Comparison of ENCODE assay signal across 9 mouse cellular contexts in the genomic region with DNA sequence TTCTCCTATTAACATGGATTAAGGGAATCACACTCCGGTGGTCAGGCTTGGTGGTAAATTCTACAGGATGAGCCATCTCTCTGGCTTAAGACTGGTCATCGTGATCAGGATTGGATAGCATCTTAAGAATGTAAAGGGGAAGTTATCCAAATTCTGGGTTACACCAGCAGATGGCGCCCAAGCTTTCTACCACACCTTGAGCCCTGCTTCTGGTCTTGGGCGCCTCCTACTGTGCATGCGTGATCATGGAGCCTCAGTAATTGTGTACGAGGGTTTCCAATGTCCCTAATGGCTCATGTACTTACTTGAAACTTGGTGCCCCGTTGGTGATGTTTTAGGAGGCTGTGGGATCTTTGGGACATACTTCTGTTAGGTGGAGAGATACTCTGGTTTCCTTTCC. TPM values are rescaled to one million over a fixed set of nuclear protein-coding genes. Genes with fewer than 3 reads are reported as not detected.
DNase-seq lines count a peak whose midpoint lies in the region; ATAC-seq and TF ChIP-seq lines count a peak whose summit lies in the region.
"Had no signal": no experiment of that assay in that cellular context is flagged by ENCODE, and none has a peak within 500 bp of the region (broad histone marks: within the 10 kb centered on the region; RNA-seq: fewer than 3 reads in every experiment).

No protein-coding gene starts in this region.

- no peak overlapping the region for H3K27ac ChIP-seq in hindbrain, embryonic 16.5 days (ENCODE audit: low read depth, low read length)

- H3K4me3 ChIP-seq in hindbrain, embryonic 16.5 days (ENCODE audit: low read length): no peak overlapping the region
- H3K4me3 ChIP-seq: myocyte had no signal

- DNase-seq in Patski (ENCODE audit: low read depth, low spot score): peak; percentile 46
- peak; percentile 89 for DNase-seq in cerebellum, adult 9-10 months
- DNase-seq in frontal cortex, postnatal 10 days (ENCODE audit: low spot score in 2 of 2): peak; percentile 57 to 69
- DNase-seq in left cerebral cortex, adult 11 months (ENCODE audit: low spot score): peak; percentile 78
- DNase-seq in lung, postnatal 4 days: peak; percentile 77 to 91
- DNase-seq in right cerebral cortex, postnatal 36 days (ENCODE audit: low spot score in 2 of 2): peak; percentile 77 to 83
- peak; percentile 77 to 84 for DNase-seq in urinary bladder, postnatal 36 days (ENCODE audit: low spot score in 2 of 2)

- H3K4me2 ChIP-seq in hindbrain, embryonic 16.5 days (ENCODE audit: low read length): no peak overlapping the region

- peak; percentile 96 for ATAC-seq in Patski
- ATAC-seq in hindbrain, embryonic 16.5 days: peak; percentile 31; the same call in 1 of the 2 replicates

- 16% methylated on average over 7 of the region's 7 CpGs for WGBS in hindbrain, embryonic 16.5 days

- no peaks in the 10 kb centered on the region for H3K9me3 ChIP-seq in hindbrain, embryonic 16.5 days (ENCODE audit: control insufficient read depth, low read length)

- H3K4me1 ChIP-seq in hindbrain, embryonic 16.5 days (ENCODE audit: control insufficient read depth, insufficient read depth, low read depth, low read length): no peaks in the 10 kb centered on the region

- in situ Hi-C loops in Patski (cut with MboI; ENCODE audit: low pct_unique_long_range_greater_than_20kb): no loop called here

- POLR2A ChIA-PET in Patski (lab: Charles Lee): interaction anchor here (1.6 kb wide), 1 partner anchor 19 kb away, joined by 5 read pairs; no protein-coding TSS in a partner anchor

- CTCF ChIA-PET in Patski (lab: Charles Lee): interaction anchor here (0.8 to 4.0 kb wide), 10 partner anchors 9 to 275 kb away, joined by 3 to 40 read pairs (median 5); partner anchors contain the start of gene Mgst3

- peak; percentile 99 for TF ChIP-seq CTCF in Patski (IDR thresholded peaks at IDR 0.05)

- H3K9ac ChIP-seq in hindbrain, embryonic 16.5 days (ENCODE audit: low read depth, low read length): no peak overlapping the region

- no peaks in the 10 kb centered on the region for H3K27me3 ChIP-seq in Patski
- H3K27me3 ChIP-seq in hindbrain, embryonic 16.5 days (replicated peaks; ENCODE audit: control insufficient read depth, insufficient read depth, low read length): no peaks in the 10 kb centered on the region

- H3K36me3 ChIP-seq in hindbrain, embryonic 16.5 days (ENCODE audit: control insufficient read depth, insufficient read depth, low read length): peaks cover 21% of the 10 kb centered on the region

RNA-seq across cellular contexts. Expression of gene Aldh9a1, which starts 20.1 kb away (rescaled TPM):
- polyA plus RNA-seq in Patski (2021): 61.1 TPM
- 43.8 and 43.9 TPM in 2 replicates for polyA plus RNA-seq in hindbrain, embryonic 16.5 days (2015; fragmentation: Nextera tagmentation; extraction: Ambion mirVana)

RNA-seq across cellular contexts. Expression of gene Mgst3, which starts 23.7 kb away (rescaled TPM):
- 54.7 TPM for polyA plus RNA-seq in Patski (2021)
- polyA plus RNA-seq in hindbrain, embryonic 16.5 days (2015; fragmentation: Nextera tagmentation; extraction: Ambion mirVana): 202 and 237 TPM in 2 replicates
